Mouse (Mus musculus): ENCODE results near the gene Ip6k2. TPM values are rescaled to one million over a fixed set of nuclear protein-coding genes. Genes with fewer than 3 reads are reported as not detected.

Ip6k2 gene
- total RNA-seq, 1 experiment: 24.4 TPM

GRCm38 (mm10) chr9:108825820-108826699 lies 42.5 kb downstream of the Ip6k2 start, which contains the start of gene Celsr3:
Gene Celsr3, plus strand, starts transcription at chr9:108826320.
- Histone ChIP-seq H3K9ac (ENCODE audit: insufficient read depth, low read depth, low read length, poor library complexity, severe bottlenecking) (peak within 1 kb of the TSS; percentile 69), H3K36me3 (ENCODE audit: control insufficient read depth, insufficient read depth, low read length, poor library complexity, severe bottlenecking) (no peaks in the 10 kb centered on the region), H3K27ac (ENCODE audit: insufficient read depth, low read depth, low read length, poor library complexity, severe bottlenecking) (no peak within 1 kb of the TSS), H3K4me3 (ENCODE audit: insufficient read depth in 1 of 2, low read depth in 1 of 2, low read length in 2 of 2, poor library complexity in 1 of 2, severe bottlenecking in 1 of 2) (peak within 1 kb of the TSS; percentile 66 to 86), H3K4me1 (ENCODE audit: control insufficient read depth in 2 of 2, insufficient read depth in 2 of 2, low read length in 2 of 2, poor library complexity in 1 of 2) (peaks cover 0 to 11% of the 10 kb centered on the region in 2 experiments; a peak in 1 of 4 replicates), H3K9me3 (ENCODE audit: control insufficient read depth, insufficient read depth, low read depth, low read length) (no peaks in the 10 kb centered on the region)
- peak; percentile 90 for DNase-seq (ENCODE audit: low read depth, low spot score)
- in situ Hi-C loops (cut with MboI; ENCODE audit: low sequenced_read_pairs in 2 of 2, unreplicated experiment in 2 of 2): no loop called here
- peak; percentile 91 for TF ChIP-seq HCFC1 (IDR thresholded peaks at IDR 0.05; ENCODE audit: borderline replicate concordance, insufficient read depth, low read length)
- no peak for TF ChIP-seq ZNF384 (IDR thresholded peaks at IDR 0.05; ENCODE audit: low read depth, low read length)

- Histone ChIP-seq H3K4me1 (ENCODE audit: control insufficient read depth in 2 of 2, insufficient read depth in 2 of 2, low read length in 2 of 2, poor library complexity in 1 of 2) (peaks cover 0 to 13% of the 10 kb centered on the region in 2 experiments; a peak in 1 of 4 replicates), H3K36me3 (ENCODE audit: control insufficient read depth, insufficient read depth, low read length, poor library complexity, severe bottlenecking) (no peaks in the 10 kb centered on the region), H3K4me3 (ENCODE audit: insufficient read depth in 1 of 2, low read depth in 1 of 2, low read length in 2 of 2, poor library complexity in 1 of 2, severe bottlenecking in 1 of 2) (peak overlapping the region; percentile 58 to 86), H3K9me3 (ENCODE audit: control insufficient read depth, insufficient read depth, low read depth, low read length) (no peaks in the 10 kb centered on the region), H3K9ac (ENCODE audit: insufficient read depth, low read depth, low read length, poor library complexity, severe bottlenecking) (0 out of 2 replicates have a peak overlapping the region, but pooled peaks have one; percentile 27), H3K27ac (ENCODE audit: insufficient read depth, low read depth, low read length, poor library complexity, severe bottlenecking) (no peak overlapping the region)
- DNase-seq (ENCODE audit: low read depth, low spot score): no peak
- in situ Hi-C loops (cut with MboI; ENCODE audit: low sequenced_read_pairs in 2 of 2, unreplicated experiment in 2 of 2): no loop called here
- TF ChIP-seq ZC3H11A (IDR thresholded peaks at IDR 0.05; ENCODE audit: borderline replicate concordance, low read depth, low read length) (no peak), MAFK (IDR thresholded peaks at IDR 0.05; ENCODE audit: insufficient read depth, low read depth, low read length) (no peak), HCFC1 (IDR thresholded peaks at IDR 0.05; ENCODE audit: borderline replicate concordance, insufficient read depth, low read length) (peak; percentile 61; the same call in 1 of the 2 replicates)
These were observed 43.2 kb downstream of the Ip6k2 start for GRCm38 (mm10) chr9:108826700-108827340.

GRCm38 (mm10) chr9:108827454-108827853 lies 43.9 kb downstream of the Ip6k2 start:
- H3K4me1 ChIP-seq (ENCODE audit: control insufficient read depth in 2 of 2, insufficient read depth in 2 of 2, low read length in 2 of 2, poor library complexity in 1 of 2): peaks cover 0 to 13% of the 10 kb centered on the region in 2 experiments; a peak in 1 of 4 replicates
- no peak overlapping the region for H3K27ac ChIP-seq (ENCODE audit: insufficient read depth, low read depth, low read length, poor library complexity, severe bottlenecking)
- TF ChIP-seq ZNF384 (IDR thresholded peaks at IDR 0.05; ENCODE audit: low read depth, low read length) (no peak), MAFK (IDR thresholded peaks at IDR 0.05; ENCODE audit: insufficient read depth, low read depth, low read length) (no peak), HCFC1 (IDR thresholded peaks at IDR 0.05; ENCODE audit: borderline replicate concordance, insufficient read depth, low read length) (no peak), CHD2 (IDR thresholded peaks at IDR 0.05; ENCODE audit: low read depth, low read length) (no peak), ZC3H11A (IDR thresholded peaks at IDR 0.05; ENCODE audit: borderline replicate concordance, low read depth, low read length) (no peak)
- no peaks in the 10 kb centered on the region for H3K36me3 ChIP-seq (ENCODE audit: control insufficient read depth, insufficient read depth, low read length, poor library complexity, severe bottlenecking)
- DNase-seq (ENCODE audit: low read depth, low spot score): no peak
- in situ Hi-C loops (cut with MboI; ENCODE audit: low sequenced_read_pairs in 2 of 2, unreplicated experiment in 2 of 2): no loop called here
- H3K9me3 ChIP-seq (ENCODE audit: control insufficient read depth, insufficient read depth, low read depth, low read length): no peaks in the 10 kb centered on the region
- peak overlapping the region; percentile 57 to 58 for H3K4me3 ChIP-seq (ENCODE audit: insufficient read depth in 1 of 2, low read depth in 1 of 2, low read length in 2 of 2, poor library complexity in 1 of 2, severe bottlenecking in 1 of 2)
- 0 out of 2 replicates have a peak overlapping the region, but pooled peaks have one; percentile 27 for H3K9ac ChIP-seq (ENCODE audit: insufficient read depth, low read depth, low read length, poor library complexity, severe bottlenecking)

GRCm38 (mm10) chr9:108827906-108828305 lies 44.3 kb downstream of the Ip6k2 start:
- Histone ChIP-seq H3K4me1 (ENCODE audit: control insufficient read depth in 2 of 2, insufficient read depth in 2 of 2, low read length in 2 of 2, poor library complexity in 1 of 2) (peaks cover 0 to 14% of the 10 kb centered on the region in 2 experiments; a peak in 2 of 4 replicates), H3K27ac (ENCODE audit: insufficient read depth, low read depth, low read length, poor library complexity, severe bottlenecking) (no peak overlapping the region), H3K9me3 (ENCODE audit: control insufficient read depth, insufficient read depth, low read depth, low read length) (no peaks in the 10 kb centered on the region), H3K9ac (ENCODE audit: insufficient read depth, low read depth, low read length, poor library complexity, severe bottlenecking) (no peak overlapping the region), H3K4me3 (ENCODE audit: insufficient read depth in 1 of 2, low read depth in 1 of 2, low read length in 2 of 2, poor library complexity in 1 of 2, severe bottlenecking in 1 of 2) (peak overlapping the region in 1 of 2 experiments; percentile 57; a peak in 1 of 4 replicates), H3K36me3 (ENCODE audit: control insufficient read depth, insufficient read depth, low read length, poor library complexity, severe bottlenecking) (no peaks in the 10 kb centered on the region)
- no peak for TF ChIP-seq HCFC1 (IDR thresholded peaks at IDR 0.05; ENCODE audit: borderline replicate concordance, insufficient read depth, low read length)
- no peak for TF ChIP-seq MAFK (IDR thresholded peaks at IDR 0.05; ENCODE audit: insufficient read depth, low read depth, low read length)
- no peak for TF ChIP-seq CHD2 (IDR thresholded peaks at IDR 0.05; ENCODE audit: low read depth, low read length)
- no peak for TF ChIP-seq ZNF384 (IDR thresholded peaks at IDR 0.05; ENCODE audit: low read depth, low read length)
- TF ChIP-seq ZC3H11A (IDR thresholded peaks at IDR 0.05; ENCODE audit: borderline replicate concordance, low read depth, low read length): no peak
- in situ Hi-C loops (cut with MboI; ENCODE audit: low sequenced_read_pairs in 2 of 2, unreplicated experiment in 2 of 2): no loop called here
- DNase-seq (ENCODE audit: low read depth, low spot score): no peak
